Mouse (Mus musculus) left cerebral cortex, postnatal 10 days (tissue): ENCODE data around the gene Slc2a9. TPM values are rescaled to one million over a fixed set of nuclear protein-coding genes. Genes with fewer than 3 reads are reported as not detected.
A peak's percentile ranks its signal among the peaks of the same experiment; 100 is the strongest.

ENCODE experiments used
- DNase-seq, 2 experiments: peaks; one replicate each; pipeline ENCODE4 v3.0.0; 2021 to 2022; ENCODE audit warnings: low spot score in 2 of 2, mixed read lengths in 1 of 2; ENCODE audit errors: extremely low spot score in 1 of 2
- intact Hi-C: fragments of 180-260 bp; cut with DNase I; formaldehyde crosslinking; loops from one replicate; pipeline ENCODE4 v1.15.1; 2025
- total RNA-seq, 2 experiments: library from RNA; stranded (reverse); gene quantifications; 2 replicates each; pipeline ENCODE4 v1.2.3; 2021

Gene Slc2a9
- total RNA-seq, 2 experiments from 2014 or later = 1.1 to 1.2 TPM

GRCm38 (mm10) chr5:38479027-38479426, 23.9 kb downstream of the Slc2a9 start:
- intact Hi-C loops = no loop called here
- peak in 1 of 2 experiments; percentile 52 for DNase-seq

- intact Hi-C loops = no loop called here
- DNase-seq = peak in 1 of 2 experiments; percentile 21
These were observed 25.1 kb downstream of the Slc2a9 start for GRCm38 (mm10) chr5:38477731-38478445.

- DNase-seq = peak; percentile 39 to 80
- intact Hi-C loops = no loop called here
These were observed 25.9 kb downstream of the Slc2a9 start for GRCm38 (mm10) chr5:38476861-38477565.

- intact Hi-C loops = loop anchor here (2.0 kb wide), 1 partner anchor 164 kb away; no protein-coding TSS in a partner anchor
- peak in 1 of 2 experiments; percentile 6 for DNase-seq
These were observed 32.1 kb downstream of the Slc2a9 start for GRCm38 (mm10) chr5:38470881-38471280.

GRCm38 (mm10) chr5:38469891-38470578, 32.9 kb downstream of the Slc2a9 start:
- intact Hi-C loops = loop anchor here (2.0 kb wide), 1 partner anchor 163 kb away; no protein-coding TSS in a partner anchor
- peak; percentile 64 to 83 for DNase-seq

GRCm38 (mm10) chr5:38466569-38467110, 36.3 kb downstream of the Slc2a9 start:
- intact Hi-C loops = no loop called here
- no peak for DNase-seq

- intact Hi-C loops = no loop called here
- DNase-seq = no peak
These were observed 41.7 kb downstream of the Slc2a9 start for GRCm38 (mm10) chr5:38461261-38461660.

GRCm38 (mm10) chr5:38450936-38451335, 52.0 kb downstream of the Slc2a9 start:
- DNase-seq = no peak
- intact Hi-C loops = no loop called here

- intact Hi-C loops = no loop called here
- no peak for DNase-seq
These were observed 53.3 kb downstream of the Slc2a9 start for GRCm38 (mm10) chr5:38449607-38450006.

GRCm38 (mm10) chr5:38448121-38448520, 54.8 kb downstream of the Slc2a9 start:
- intact Hi-C loops = no loop called here
- DNase-seq = no peak

GRCm38 (mm10) chr5:38446316-38446975, 56.5 kb downstream of the Slc2a9 start:
- intact Hi-C loops = no loop called here
- DNase-seq = no peak

GRCm38 (mm10) chr5:38441088-38441839, 61.7 kb downstream of the Slc2a9 start:
- intact Hi-C loops = no loop called here

GRCm38 (mm10) chr5:38440252-38441005, 62.5 kb downstream of the Slc2a9 start:
- no peak for DNase-seq
- intact Hi-C loops = no loop called here

More at GRCm38 (mm10) chr5:38441088-38441839, 61.7 kb downstream of the Slc2a9 start:
- DNase-seq = no peak

GRCm38 (mm10) chr5:38436681-38437080, 66.3 kb downstream of the Slc2a9 start:
- no peak for DNase-seq
- intact Hi-C loops = no loop called here

- intact Hi-C loops = no loop called here
- DNase-seq = no peak
These were observed 68.1 kb downstream of the Slc2a9 start for GRCm38 (mm10) chr5:38434875-38435274.

- DNase-seq = no peak
- intact Hi-C loops = no loop called here
These were observed 71.7 kb downstream of the Slc2a9 start for GRCm38 (mm10) chr5:38431201-38431600.

- DNase-seq = no peak
- intact Hi-C loops = no loop called here
These were observed 73.8 kb downstream of the Slc2a9 start for GRCm38 (mm10) chr5:38429106-38429505.
